Mouse (Mus musculus) gastrocnemius, adult 18-20 months (tissue): ENCODE data around the gene Lsm2. TPM values are rescaled to one million over a fixed set of nuclear protein-coding genes. Genes with fewer than 3 reads are reported as not detected.
A peak's percentile ranks its signal among the peaks of the same experiment; 100 is the strongest.
"Not testable (repeated sequence)": the region's sequence is repeated elsewhere in the genome, so short reads cannot be mapped to it uniquely, and the experiment has no call there.

Experiments used
- DNase-seq: peaks from one replicate; pipeline ENCODE4 v3.0.0; 2021; ENCODE audit warnings: low spot score
- total RNA-seq, 2 experiments: library from RNA; stranded (reverse); gene quantifications; 2 replicates each; pipeline ENCODE4 v1.2.3; 2021

Gene Lsm2
- total RNA-seq, 2 experiments from 2014 or later = 14.0 to 17.1 TPM

GRCm38 (mm10) chr17:34955884-34956283 lies 25.8 kb upstream of the Lsm2 start:
- no peak for DNase-seq

DNA sequence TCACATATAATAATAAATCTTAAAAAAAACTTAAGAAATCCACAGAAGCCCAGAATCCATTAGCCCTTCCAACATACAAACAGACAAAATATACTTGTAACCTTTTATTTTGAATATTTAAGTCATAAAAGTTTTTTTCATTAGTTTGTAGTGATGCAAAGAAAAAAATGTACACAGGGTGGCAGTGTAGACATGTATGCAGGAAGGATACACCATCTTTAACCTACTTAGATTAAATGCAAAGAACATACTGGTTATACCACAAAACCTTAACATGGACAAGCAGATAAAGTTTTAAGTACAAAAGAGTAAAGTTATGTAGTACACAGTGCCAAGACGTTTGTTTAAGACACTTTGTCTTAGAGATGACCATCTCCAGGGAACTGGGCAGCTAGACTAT lies 25.3 kb upstream of the Lsm2 start:
- DNase-seq = no peak

- DNase-seq = not testable (repeated sequence)
These were observed 24.4 kb upstream of the Lsm2 start for GRCm38 (mm10) chr17:34957291-34957690.

- DNase-seq = not testable (repeated sequence)
These were observed 23.7 kb upstream of the Lsm2 start for GRCm38 (mm10) chr17:34957966-34958365.

DNA sequence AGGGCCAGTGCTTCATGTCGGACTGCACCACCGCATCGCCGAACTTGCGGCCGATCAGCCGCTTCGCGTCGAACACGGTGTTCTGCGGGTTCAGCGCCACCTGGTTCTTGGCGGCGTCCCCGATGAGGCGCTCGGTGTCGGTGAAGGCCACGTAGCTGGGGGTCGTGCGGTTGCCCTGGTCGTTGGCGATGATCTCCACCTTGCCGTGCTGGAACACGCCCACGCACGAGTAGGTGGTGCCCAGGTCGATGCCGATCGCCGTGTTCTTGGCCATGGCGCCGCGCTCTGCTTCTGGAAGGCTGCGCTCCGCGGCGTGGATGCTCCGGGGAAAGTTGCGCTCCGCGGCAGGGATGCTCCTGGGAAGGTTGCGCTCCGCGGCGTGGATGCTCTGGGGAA lies 22.9 kb upstream of the Lsm2 start:
- DNase-seq = not testable (repeated sequence)

DNA sequence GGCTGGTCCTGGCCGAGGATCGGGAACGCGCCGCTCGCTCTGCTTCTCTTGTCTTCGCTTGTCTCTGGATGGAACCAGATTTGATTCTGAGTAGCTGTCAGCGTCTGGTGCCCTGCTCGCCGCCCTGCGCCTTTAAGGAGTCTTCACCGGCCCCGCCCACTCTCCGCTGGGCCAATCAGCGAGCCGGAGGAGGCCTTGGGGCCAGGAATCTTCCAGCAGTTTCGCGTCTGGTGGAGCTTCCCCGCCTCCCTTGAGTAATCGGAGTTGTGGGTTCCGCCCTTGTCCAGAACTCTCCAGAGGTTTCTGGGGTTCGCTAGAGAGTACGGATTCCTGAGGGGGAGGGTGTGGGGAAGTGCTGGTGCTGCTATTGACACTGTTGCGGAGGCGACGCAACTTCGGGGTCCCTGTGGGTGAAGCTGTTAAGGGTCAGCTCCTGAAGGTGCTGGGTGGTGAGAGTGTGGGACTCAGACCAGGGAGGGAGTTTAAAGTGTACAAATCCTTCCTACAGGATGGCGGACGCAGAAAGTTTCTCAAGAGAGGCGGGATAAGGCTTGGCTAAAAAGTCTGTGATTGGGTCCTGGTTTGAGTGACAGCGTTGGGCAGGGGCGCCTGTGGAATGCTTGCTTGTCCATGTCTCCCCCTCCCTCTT lies 22.4 kb upstream of the Lsm2 start, which contains the start of gene Hspa1b:
Gene Hspa1b, minus strand, starts transcription at position 109 of the 649 bp plus-strand sequence.
- DNase-seq = peak; percentile 88

- DNase-seq = peak; percentile 43
These were observed 21.7 kb upstream of the Lsm2 start for GRCm38 (mm10) chr17:34959881-34960515.

DNA sequence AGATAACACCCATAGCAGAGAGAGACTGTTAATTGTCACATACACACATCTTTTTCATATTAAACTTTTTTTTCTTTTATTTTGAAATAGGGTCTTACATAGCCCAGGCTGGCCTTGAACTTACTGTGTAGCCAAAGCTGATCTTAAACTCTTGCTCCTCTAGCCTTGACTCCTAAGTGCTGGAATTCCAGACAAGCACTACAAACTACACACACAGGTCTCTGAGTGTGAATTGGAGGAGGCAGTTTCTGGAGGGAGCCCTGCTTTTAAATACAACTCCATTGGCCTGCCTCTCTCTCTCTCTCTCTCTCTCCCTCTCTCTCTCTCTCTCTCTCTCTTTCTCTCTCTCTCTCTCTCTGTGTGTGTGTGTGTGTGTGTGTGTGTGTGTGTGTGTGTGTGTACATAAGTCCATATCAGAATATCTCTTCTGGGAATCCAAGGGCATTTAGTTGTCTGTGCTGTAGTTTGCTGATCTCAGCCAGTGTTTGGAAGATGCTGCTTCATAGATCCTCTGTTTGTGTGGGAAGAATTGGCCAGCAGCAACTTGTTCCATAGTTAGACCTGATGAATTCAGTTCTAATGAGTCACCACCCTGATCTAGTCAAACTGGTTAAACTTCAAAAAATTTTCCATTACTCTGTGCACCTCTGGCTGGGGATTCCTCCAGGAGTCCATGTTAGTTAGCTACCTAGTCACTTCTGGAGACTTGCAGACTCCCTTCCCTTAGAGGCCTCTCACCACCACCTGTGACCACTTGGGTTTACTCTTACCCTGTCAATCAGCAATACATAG lies 20.8 kb upstream of the Lsm2 start:
- DNase-seq = no peak

DNA sequence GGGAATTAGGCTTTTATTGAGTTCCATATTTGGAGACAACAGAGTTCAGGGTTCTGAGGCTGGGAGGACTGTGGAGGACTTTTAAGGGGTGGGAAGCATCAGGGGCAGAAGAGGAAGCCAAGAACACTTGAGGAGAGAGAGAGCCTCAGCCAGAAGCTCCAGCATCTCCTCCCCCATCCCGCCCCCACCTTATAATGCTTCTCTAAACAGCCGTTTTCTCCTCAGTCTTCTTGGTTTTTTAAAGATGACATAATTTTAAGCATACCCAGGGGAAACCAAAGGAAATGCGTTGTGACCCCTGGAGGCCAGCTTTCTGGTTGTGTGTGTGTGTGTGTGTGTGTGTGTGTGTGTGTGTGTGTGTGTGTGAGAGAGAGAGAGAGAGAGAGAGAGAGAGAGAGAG lies 19.5 kb upstream of the Lsm2 start:
- DNase-seq = no peak

DNA sequence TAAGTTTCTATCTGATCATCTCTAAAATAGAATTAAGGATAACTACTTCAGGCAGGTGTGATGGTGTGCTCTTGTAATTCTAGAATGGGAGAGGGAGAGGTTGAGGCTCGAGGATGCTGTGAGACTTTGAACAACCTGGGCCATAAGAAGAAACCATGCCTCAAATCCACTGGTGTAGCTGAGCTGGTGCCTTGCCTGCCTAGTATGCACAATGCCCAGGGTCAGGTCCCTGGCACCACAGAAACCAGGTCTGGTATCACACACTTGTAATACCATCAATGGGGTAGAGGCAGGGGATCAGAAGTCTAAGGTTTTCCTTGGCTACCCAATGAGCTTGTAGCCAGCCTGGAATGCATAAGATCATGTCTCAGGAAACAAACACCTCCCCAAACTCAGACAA lies 18.8 kb upstream of the Lsm2 start:
- DNase-seq = no peak

- DNase-seq = no peak
These were observed 17.0 kb upstream of the Lsm2 start for GRCm38 (mm10) chr17:34964640-34965049.

- no peak for DNase-seq
These were observed 16.0 kb upstream of the Lsm2 start for GRCm38 (mm10) chr17:34965627-34966026.

DNA sequence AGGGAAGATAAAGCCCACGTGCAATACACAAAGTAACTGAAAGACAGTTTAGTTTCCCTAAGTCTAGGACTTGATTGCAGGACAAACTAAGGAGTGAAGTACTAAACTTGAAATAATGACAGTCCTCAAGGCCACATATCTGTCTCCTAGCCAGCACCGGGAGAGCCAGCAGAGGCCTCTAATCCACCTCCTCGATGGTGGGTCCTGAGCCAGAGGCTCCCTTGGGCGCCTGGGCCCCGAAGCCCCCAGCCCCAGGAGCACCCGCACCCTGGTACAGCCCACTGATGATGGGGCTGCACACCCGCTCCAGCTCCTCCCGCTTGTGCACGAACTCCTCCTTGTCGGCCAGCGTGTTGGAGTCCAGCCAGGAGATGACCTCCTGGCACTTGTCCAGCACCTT lies 11.8 kb upstream of the Lsm2 start, which contains the start of gene Gm20481:
Gene Gm20481, plus strand, starts transcription at position 91 of the 400 bp plus-strand sequence.
- DNase-seq = not testable (repeated sequence)

DNA sequence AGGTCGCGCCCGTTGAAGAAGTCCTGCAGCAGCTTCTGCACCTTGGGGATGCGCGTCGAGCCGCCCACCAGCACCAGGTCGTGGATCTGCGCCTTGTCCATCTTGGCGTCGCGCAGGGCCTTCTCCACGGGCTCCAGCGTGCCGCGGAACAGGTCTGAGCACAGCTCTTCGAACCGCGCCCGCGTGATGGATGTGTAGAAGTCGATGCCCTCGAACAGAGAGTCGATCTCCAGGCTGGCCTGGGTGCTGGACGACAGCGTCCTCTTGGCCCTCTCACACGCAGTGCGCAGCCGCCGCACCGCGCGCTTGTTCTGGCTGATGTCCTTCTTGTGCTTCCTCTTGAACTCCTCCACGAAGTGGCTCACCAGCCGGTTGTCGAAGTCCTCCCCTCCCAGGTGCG lies 10.8 kb upstream of the Lsm2 start:
- not testable (repeated sequence) for DNase-seq

DNA sequence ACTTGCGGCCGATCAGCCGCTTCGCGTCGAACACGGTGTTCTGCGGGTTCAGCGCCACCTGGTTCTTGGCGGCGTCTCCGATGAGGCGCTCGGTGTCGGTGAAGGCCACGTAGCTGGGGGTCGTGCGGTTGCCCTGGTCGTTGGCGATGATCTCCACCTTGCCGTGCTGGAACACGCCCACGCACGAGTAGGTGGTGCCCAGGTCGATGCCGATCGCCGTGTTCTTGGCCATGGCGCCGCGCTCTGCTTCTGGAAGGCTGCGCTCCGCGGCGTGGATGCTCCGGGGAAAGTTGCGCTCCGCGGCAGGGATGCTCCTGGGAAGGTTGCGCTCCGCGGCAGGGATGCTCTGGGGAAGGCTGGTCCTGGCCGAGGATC lies 10.0 kb upstream of the Lsm2 start:
- not testable (repeated sequence) for DNase-seq

DNA sequence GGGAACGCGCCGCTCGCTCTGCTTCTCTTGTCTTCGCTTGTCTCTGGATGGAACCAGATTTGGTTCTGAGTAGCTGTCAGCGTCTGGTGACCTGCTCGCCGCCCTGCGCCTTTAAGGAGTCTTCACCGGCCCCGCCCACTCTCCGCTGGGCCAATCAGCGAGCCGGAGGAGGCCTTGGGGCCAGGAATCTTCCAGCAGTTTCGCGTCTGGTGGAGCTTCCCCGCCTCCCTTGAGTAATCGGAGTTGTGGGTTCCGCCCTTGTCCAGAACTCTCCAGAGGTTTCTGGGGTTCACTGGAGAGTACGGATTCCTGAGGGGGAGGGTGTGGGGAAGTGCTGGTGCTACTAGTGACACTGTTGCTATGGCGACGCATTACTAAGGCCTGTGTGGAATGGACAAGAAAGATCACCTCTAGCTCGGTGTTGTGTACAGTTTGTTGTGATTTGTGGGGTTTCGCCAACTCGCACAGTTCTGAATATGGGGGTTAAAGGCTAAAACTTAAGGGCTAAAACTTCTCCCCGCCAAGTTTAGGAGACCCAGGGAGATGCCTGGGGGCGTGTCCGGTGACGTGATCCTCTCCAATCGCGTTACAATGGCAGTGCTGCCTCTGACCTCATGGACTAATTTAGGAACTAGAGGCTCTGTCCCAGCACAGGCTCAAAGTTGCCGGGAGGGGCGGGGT lies 9.5 kb upstream of the Lsm2 start, which contains the start of the genes Hspa1a and Hspa1l:
Gene Hspa1a, minus strand, starts transcription at position 88 of the 681 bp plus-strand sequence.
Gene Hspa1l, plus strand, starts transcription at position 635 of the 681 bp plus-strand sequence.
- peak; percentile 89 for DNase-seq

DNA sequence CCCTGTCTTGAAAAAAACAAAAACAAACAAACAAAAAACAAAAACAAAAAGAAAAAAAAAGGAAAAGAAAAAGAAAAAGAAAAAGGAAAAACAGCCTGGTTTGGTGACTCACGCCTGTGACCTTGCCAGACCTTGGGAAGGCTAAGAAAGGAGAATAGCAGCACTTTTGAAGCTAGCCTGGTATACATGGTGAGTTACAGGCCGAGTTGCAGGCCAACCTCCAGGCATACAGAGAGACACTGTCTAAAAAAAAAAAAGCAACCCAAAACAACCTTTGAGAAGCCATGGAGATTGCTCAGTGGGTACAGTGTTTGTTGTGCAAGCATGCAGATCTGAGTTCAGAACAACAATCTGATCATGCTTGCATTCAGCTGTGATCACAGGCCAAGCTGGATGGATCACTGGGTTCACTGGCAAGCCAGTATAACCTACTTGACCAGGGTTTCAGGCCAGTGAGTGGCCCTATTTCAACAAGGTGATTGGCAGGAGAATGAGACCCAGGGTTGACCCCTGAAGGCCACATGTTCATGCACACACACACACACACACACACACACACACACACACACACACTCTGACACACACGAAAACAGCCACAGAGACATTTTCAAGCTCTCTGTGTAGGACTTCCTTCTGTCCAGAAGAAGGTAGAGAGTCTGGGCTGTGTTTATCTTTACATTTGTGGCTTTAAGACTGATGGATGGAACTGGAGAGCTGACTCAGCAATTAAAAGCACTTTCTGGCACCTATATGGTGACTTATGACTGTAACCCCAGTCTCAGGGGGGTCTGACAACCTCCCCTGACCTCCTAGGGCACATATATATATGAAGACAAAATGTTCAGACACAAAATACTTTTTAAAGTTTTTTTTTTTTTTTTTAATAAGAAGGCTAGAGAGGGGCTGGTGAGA lies 5.8 kb upstream of the Lsm2 start:
- no peak for DNase-seq

GRCm38 (mm10) chr17:34977000-34977399 lies 4.7 kb upstream of the Lsm2 start:
- no peak for DNase-seq

DNA sequence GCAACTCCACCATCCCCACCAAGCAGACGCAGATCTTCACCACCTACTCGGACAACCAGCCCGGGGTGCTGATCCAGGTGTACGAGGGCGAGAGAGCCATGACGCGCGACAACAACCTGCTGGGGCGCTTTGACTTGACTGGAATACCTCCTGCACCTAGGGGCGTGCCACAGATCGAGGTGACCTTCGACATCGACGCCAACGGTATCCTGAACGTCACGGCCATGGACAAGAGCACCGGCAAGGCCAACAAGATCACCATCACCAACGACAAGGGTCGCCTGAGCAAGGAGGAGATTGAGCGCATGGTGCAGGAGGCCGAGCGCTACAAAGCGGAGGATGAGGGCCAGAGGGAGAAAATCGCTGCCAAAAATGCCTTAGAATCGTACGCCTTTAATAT lies 3.4 kb upstream of the Lsm2 start:
- DNase-seq = no peak

DNA sequence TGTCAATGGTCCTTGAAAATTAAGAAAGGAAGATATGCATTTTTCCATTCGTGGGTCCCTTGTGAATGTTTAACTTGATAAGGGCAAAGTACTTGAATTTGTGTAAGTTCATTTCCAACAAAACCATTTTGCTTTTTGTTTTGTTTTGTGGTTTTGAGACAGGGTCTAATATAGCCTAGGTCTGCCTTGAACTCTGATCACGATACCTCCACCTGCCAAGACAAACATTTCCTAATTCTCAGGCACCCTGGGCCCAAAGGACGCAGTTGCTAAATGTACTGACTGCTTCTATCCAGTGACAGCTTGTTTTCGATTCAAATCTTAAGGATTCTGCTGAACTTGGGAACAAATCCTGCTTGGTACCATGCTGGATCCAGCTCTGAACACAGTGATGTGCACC lies 2.0 kb upstream of the Lsm2 start:
- DNase-seq = no peak

- DNase-seq = peak; percentile 60
These were observed 1.0 kb upstream of the Lsm2 start for GRCm38 (mm10) chr17:34980655-34981054.
